Mouse (Mus musculus) stomach, embryonic 14.5 days (tissue): ENCODE measurements at regions not wholly inside any gene's neighbourhood (a gene's known extent, or its start where the extent isn't known, plus 50 kb on each side); places are given as distances from the start of the nearest gene placed in this dataset.

ENCODE experiments used
- ATAC-seq: fragments of 200-750 bp; cut with Nextera tagmentation; 2 replicates; pipeline ENCODE4 v1.8.0; 2017; ENCODE audit warnings: low read depth, moderate TSS enrichment; ENCODE audit not compliant: insufficient number of reproducible peaks, insufficient read depth, low FRiP score
- H3K27ac ChIP-seq: fragments of 300-500 bp; sonication (generic); 2 replicates; pipeline ENCODE4 v1.5.1; 2014; ENCODE audit warnings: mild to moderate bottlenecking, low read length, moderate library complexity, mixed read lengths
- H3K27me3 ChIP-seq: fragments of 300-500 bp; sonication (generic); 2 replicates; pipeline ENCODE4 v1.6.1; 2014; ENCODE audit warnings: low read length, control low read depth, mixed read lengths; ENCODE audit not compliant: control insufficient read depth, insufficient read depth
- H3K36me3 ChIP-seq: fragments of 300-500 bp; sonication (generic); 2 replicates; pipeline ENCODE4 v1.6.1; 2014; ENCODE audit warnings: mild to moderate bottlenecking, control low read depth, low read length, moderate library complexity, mixed read lengths; ENCODE audit not compliant: control insufficient read depth, insufficient read depth
- H3K4me1 ChIP-seq: fragments of 300-500 bp; sonication (generic); 2 replicates; pipeline ENCODE4 v1.6.1; 2014; ENCODE audit warnings: low read length, control low read depth, mixed read lengths; ENCODE audit not compliant: control insufficient read depth, insufficient read depth
- H3K4me2 ChIP-seq: fragments of 300-500 bp; sonication (generic); replicated peaks from 2 replicates; pipeline ENCODE4 v1.6.1; 2014; ENCODE audit warnings: low read depth, low read length, control low read depth
- H3K4me3 ChIP-seq: fragments of 300-500 bp; sonication (generic); 2 replicates; pipeline ENCODE4 v1.5.1; 2014; ENCODE audit warnings: low read depth, low read length, control low read depth
- H3K9ac ChIP-seq: fragments of 300-500 bp; sonication (generic); replicated peaks from 2 replicates; pipeline ENCODE4 v1.6.1; 2014; ENCODE audit warnings: low read depth, mild to moderate bottlenecking, control low read depth, low read length, moderate library complexity, mixed read lengths
- H3K9me3 ChIP-seq: fragments of 300-500 bp; sonication (generic); 2 replicates; pipeline ENCODE4 v1.6.1; 2016; ENCODE audit warnings: low read depth, low read length, control low read depth; ENCODE audit not compliant: control insufficient read depth
- WGBS: fragments of 180-500 bp; shearing (Covaris S2); extraction: QIAGEN DNeasy Blood & Tissue Kit; methylation state at CpG from one replicate; pipeline ENCODE4 v1.1.7; 2014; 5-methylcytosine and 5-hydroxymethylcytosine counted together

DNA sequence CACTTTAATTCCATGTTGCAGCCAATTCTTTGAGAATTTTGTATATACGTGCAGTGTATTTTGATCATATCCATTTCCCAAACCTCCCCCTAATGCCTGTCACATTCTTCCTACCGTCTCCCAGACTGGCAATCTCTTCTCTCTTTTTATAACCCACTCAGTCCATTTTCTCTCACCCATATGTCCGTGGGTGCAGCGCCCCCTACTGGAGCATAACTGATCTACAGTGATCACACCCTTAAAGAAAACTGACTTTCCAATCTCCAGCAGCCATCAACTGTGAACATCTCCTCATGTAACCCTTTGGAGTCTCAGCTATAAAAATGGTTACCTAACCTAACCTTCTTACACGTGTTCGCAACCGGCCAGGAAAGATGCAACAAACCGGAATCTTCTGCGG, 123.0 kb upstream of the Slc7a14 start:
- H3K36me3 ChIP-seq = no peaks in the 10 kb centered on the region
- no peak overlapping the region for H3K4me3 ChIP-seq
- ATAC-seq = no peak
- H3K27ac ChIP-seq = no peak overlapping the region
- H3K27me3 ChIP-seq = no peaks in the 10 kb centered on the region
- WGBS = 87% methylated on average over 9 of the region's 9 CpGs
- H3K4me2 ChIP-seq = no peak overlapping the region
- no peaks in the 10 kb centered on the region for H3K9me3 ChIP-seq
- H3K9ac ChIP-seq = no peak overlapping the region
- H3K4me1 ChIP-seq = no peaks in the 10 kb centered on the region

DNA sequence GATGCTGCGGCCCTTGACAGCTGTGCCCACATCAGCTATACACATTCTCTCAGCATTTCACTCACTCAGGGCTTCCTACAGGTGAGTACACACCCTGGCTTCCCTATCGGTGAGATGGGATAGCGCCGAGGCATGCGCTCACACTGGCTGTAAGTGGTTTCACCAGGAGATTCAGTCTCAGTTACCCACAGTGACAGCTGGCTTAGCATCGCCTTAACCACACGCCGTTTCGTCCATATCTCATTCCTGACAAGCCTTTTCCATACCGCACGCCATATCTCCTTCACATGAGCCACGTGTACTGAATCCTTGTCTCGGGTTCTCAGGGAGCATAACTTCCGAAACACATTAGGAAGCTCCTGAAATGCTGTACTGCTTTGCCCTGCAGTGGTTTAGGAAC, 113.3 kb upstream of the Slc7a14 start:
- no peak overlapping the region for H3K4me3 ChIP-seq
- H3K36me3 ChIP-seq = no peaks in the 10 kb centered on the region
- no peaks in the 10 kb centered on the region for H3K4me1 ChIP-seq
- H3K4me2 ChIP-seq = no peak overlapping the region
- no peaks in the 10 kb centered on the region for H3K27me3 ChIP-seq
- no peak overlapping the region for H3K27ac ChIP-seq
- no peak overlapping the region for H3K9ac ChIP-seq
- WGBS = 90% methylated on average over 14 of the region's 14 CpGs
- ATAC-seq = no peak
- H3K9me3 ChIP-seq = no peaks in the 10 kb centered on the region

DNA sequence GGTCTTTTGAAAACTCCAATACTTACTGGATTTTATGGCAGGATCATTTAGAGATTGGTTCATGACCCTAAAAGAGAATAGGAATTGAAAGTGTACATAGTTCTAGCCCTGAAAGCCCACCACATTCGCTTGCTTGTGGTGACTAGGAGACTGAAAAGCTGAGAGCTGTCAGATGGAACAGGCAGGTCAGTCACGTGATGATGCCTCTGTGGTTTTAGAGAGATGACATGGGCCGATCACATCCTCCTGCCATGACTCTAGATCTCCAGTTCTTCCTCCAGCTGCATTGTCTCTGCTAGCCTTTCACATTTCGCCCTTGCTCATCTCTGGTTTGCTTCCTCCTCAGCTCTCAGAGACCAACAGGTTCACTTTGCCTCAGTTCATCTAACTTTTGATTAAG, 98.6 kb upstream of the Slc7a14 start:
- no peak for ATAC-seq
- Histone ChIP-seq H3K9ac (no peak overlapping the region), H3K9me3 (no peaks in the 10 kb centered on the region), H3K36me3 (no peaks in the 10 kb centered on the region), H3K27ac (no peak overlapping the region), H3K4me1 (no peaks in the 10 kb centered on the region), H3K4me2 (no peak overlapping the region), H3K4me3 (no peak overlapping the region), H3K27me3 (no peaks in the 10 kb centered on the region)
- WGBS = 78% methylated on average over 4 of the region's 4 CpGs

DNA sequence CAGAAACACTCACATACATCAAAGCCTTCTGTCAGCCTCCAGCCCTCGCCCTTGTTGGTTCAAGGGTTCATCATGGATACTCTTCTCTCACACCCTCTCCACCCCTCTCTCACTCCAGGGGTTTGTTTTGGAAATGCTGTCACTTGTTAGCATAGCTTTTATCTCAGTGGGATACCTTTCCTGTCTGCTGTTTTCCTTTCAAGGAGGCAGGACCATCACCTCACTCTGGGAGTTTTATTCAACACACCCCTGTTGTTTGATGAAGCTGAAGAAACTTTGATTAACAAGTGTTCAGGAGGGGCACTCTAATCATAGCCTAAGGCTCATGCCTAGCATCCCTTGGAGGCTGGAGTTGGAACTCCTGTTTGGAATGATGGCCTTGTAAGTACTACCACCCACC, 95.7 kb upstream of the Slc7a14 start:
- no peak overlapping the region for H3K27ac ChIP-seq
- H3K9me3 ChIP-seq = no peaks in the 10 kb centered on the region
- no peaks in the 10 kb centered on the region for H3K27me3 ChIP-seq
- H3K4me1 ChIP-seq = no peaks in the 10 kb centered on the region
- H3K4me3 ChIP-seq = no peak overlapping the region
- H3K9ac ChIP-seq = no peak overlapping the region
- H3K4me2 ChIP-seq = no peak overlapping the region
- no peak for ATAC-seq
- 28% methylated on average over 1 of the region's 1 CpGs for WGBS
- no peaks in the 10 kb centered on the region for H3K36me3 ChIP-seq

DNA sequence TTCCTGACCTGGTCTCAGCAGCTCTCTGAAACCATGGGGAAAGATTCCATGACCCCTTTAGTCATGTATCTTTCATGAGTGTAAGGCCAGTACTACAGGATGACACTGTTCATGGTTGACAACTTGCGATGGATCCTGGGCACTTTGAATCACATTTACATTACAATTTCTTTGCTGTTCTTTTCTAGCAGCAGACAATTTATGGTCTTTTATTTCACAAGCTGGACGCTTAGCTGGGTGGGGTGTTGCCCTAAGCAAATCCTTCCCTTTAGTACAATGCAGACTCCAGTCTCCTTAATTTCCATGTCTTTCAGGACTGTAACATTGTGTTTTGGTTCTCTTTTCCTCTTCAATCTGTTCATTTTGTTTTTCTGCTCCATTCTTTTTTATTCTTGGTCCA, 89.0 kb upstream of the Slc7a14 start:
- Histone ChIP-seq H3K27ac (no peak overlapping the region), H3K36me3 (no peaks in the 10 kb centered on the region), H3K27me3 (no peaks in the 10 kb centered on the region), H3K4me3 (no peak overlapping the region), H3K4me2 (no peak overlapping the region), H3K9ac (no peak overlapping the region), H3K4me1 (no peaks in the 10 kb centered on the region), H3K9me3 (no peaks in the 10 kb centered on the region)
- WGBS = 85% methylated on average over 2 of the region's 2 CpGs
- ATAC-seq = no peak

DNA sequence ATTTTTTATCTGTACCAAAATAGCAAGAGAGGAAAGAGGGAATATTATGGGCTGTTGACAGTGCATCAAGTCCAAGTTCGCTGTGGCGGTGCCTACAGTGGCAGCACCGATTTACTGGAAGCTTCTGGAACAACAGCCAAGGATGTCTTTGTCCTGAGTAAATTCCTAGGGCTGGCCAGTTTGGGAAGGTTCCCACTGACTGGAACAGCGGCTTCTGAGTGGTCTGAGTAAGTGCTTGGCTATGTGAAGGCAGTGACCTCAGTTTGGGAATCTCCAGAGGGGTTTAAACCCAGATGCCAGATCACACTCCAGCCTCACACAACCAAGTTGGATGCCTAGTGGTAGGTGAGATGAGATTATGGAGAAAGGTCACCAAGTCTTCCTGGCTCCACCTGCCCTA, 84.4 kb upstream of the Slc7a14 start:
- Histone ChIP-seq H3K9me3 (no peaks in the 10 kb centered on the region), H3K4me3 (no peak overlapping the region), H3K27me3 (no peaks in the 10 kb centered on the region), H3K4me2 (no peak overlapping the region), H3K4me1 (no peaks in the 10 kb centered on the region), H3K9ac (no peak overlapping the region), H3K27ac (no peak overlapping the region), H3K36me3 (no peaks in the 10 kb centered on the region)
- WGBS = 88% methylated on average over 4 of the region's 4 CpGs
- no peak for ATAC-seq

DNA sequence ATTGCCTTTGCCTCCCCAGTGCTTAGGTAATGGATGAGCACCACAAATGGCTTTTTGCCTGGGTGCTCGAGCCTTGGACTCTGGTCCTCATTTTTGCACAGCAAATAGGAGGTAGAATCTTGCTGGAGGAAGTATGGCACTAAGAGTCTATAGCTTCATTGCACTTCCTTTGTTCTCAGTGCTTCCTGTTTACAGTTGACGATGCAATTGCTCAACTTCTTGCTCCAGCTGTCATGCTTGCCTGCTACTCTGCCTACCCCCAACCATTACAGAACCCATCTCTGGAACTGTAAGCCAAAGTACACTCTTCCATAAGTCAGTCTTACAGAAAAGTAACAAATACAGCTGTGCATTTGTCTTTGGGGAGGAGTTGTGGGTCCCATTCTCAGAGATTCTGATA, 79.8 kb upstream of the Slc7a14 start:
- no peak overlapping the region for H3K9ac ChIP-seq
- H3K27ac ChIP-seq = no peak overlapping the region
- no peak overlapping the region for H3K4me3 ChIP-seq
- no peak for ATAC-seq
- 52% methylated on average over 2 of the region's 2 CpGs for WGBS
- no peaks in the 10 kb centered on the region for H3K4me1 ChIP-seq
- H3K27me3 ChIP-seq = no peaks in the 10 kb centered on the region
- no peak overlapping the region for H3K4me2 ChIP-seq
- H3K9me3 ChIP-seq = no peaks in the 10 kb centered on the region
- no peaks in the 10 kb centered on the region for H3K36me3 ChIP-seq

DNA sequence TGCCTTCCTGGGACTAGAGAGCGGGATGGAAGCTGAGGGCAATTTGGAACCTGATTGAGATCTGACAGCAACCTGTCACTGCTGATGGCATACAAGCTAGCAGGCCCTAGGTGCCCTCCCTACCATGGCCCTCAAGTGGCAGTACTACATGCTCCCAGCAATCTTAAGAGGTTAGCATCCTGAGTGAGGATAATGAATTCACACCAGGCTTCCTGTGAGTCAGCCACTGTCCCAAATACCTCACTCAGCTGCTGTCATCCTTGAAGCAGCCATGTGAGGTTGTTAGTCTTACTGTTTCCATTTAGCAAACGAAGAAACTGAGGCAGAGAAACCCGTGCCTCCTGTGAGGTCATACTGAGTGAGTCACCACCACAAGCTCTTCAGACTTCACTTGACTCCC, 65.5 kb upstream of the Slc7a14 start:
- no peaks in the 10 kb centered on the region for H3K9me3 ChIP-seq
- no peak overlapping the region for H3K4me2 ChIP-seq
- no peaks in the 10 kb centered on the region for H3K4me1 ChIP-seq
- no peaks in the 10 kb centered on the region for H3K27me3 ChIP-seq
- H3K9ac ChIP-seq = no peak overlapping the region
- H3K4me3 ChIP-seq = no peak overlapping the region
- H3K27ac ChIP-seq = no peak overlapping the region
- 74% methylated on average over 3 of the region's 3 CpGs for WGBS
- no peaks in the 10 kb centered on the region for H3K36me3 ChIP-seq
- no peak for ATAC-seq

DNA sequence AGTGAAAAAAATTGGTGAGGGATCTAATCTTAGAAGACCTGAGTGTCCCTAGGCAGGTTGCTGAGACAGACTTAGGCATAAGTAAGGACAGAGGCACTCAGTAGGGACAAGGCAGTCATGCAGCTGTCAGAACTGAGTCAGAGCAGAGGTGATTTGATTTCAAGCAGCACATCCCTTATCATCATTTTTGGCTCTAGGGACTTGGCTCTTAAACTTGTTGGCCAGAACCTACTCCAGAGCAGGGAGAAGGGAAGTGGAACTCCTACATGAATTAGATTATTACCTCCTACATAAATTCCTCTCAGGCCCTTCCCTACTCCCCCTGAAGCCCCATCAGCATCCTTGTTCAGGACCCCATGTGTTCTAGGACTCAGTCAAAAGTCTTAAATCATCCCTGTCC, 63.9 kb upstream of the Slc7a14 start:
- H3K9ac ChIP-seq = no peak overlapping the region
- no peak overlapping the region for H3K4me3 ChIP-seq
- H3K4me2 ChIP-seq = no peak overlapping the region
- H3K9me3 ChIP-seq = no peaks in the 10 kb centered on the region
- no peaks in the 10 kb centered on the region for H3K4me1 ChIP-seq
- no peaks in the 10 kb centered on the region for H3K36me3 ChIP-seq
- ATAC-seq = no peak
- no peak overlapping the region for H3K27ac ChIP-seq
- H3K27me3 ChIP-seq = no peaks in the 10 kb centered on the region
